Mouse (Mus musculus) kidney, embryonic 14.5 days (tissue): ENCODE data around the gene Gm4952. TPM values are rescaled to one million over a fixed set of nuclear protein-coding genes. Genes with fewer than 3 reads are reported as not detected.

Experiments
- ATAC-seq: fragments of 200-750 bp; cut with Nextera tagmentation; 2 replicates; pipeline ENCODE4 v1.8.0; 2017; ENCODE audit warnings: moderate number of reproducible peaks, mild to moderate bottlenecking, moderate TSS enrichment, moderate library complexity; ENCODE audit not compliant: low FRiP score, low TSS enrichment
- H3K27ac ChIP-seq: fragments of 300-500 bp; sonication (generic); 2 replicates; pipeline ENCODE4 v1.5.1; 2014; ENCODE audit warnings: low read depth, mild to moderate bottlenecking, low read length, moderate library complexity, mixed read lengths
- H3K27me3 ChIP-seq: fragments of 300-500 bp; sonication (generic); 2 replicates; pipeline ENCODE4 v1.6.1; 2014; ENCODE audit warnings: mild to moderate bottlenecking, low read length; ENCODE audit not compliant: control insufficient read depth, insufficient read depth
- H3K36me3 ChIP-seq: fragments of 300-500 bp; sonication (generic); 2 replicates; pipeline ENCODE4 v1.6.1; 2014; ENCODE audit warnings: low read length, mixed read lengths; ENCODE audit not compliant: control insufficient read depth, insufficient read depth
- H3K4me1 ChIP-seq: fragments of 300-500 bp; sonication (generic); 2 replicates; pipeline ENCODE4 v1.6.1; 2014; ENCODE audit warnings: low read length, mixed read lengths; ENCODE audit not compliant: control insufficient read depth, insufficient read depth
- H3K4me2 ChIP-seq: fragments of 300-500 bp; sonication (generic); replicated peaks from 2 replicates; pipeline ENCODE4 v1.6.1; 2014; ENCODE audit warnings: low read depth, mild to moderate bottlenecking, low read length
- H3K4me3 ChIP-seq: fragments of 300-500 bp; sonication (generic); 2 replicates; pipeline ENCODE4 v1.5.1; 2014; ENCODE audit warnings: mild to moderate bottlenecking, low read length
- H3K9ac ChIP-seq: fragments of 300-500 bp; sonication (generic); 2 replicates; pipeline ENCODE4 v1.6.1; 2014; ENCODE audit warnings: low read depth, mild to moderate bottlenecking, low read length, moderate library complexity
- H3K9me3 ChIP-seq: fragments of 300-500 bp; sonication (generic); 2 replicates; pipeline ENCODE4 v1.6.1; 2016; ENCODE audit warnings: low read length; ENCODE audit not compliant: control insufficient read depth
- WGBS: fragments of 180-500 bp; shearing (Covaris S2); extraction: QIAGEN DNeasy Blood & Tissue Kit; methylation state at CpG from one replicate; pipeline ENCODE4 v1.1.7; 2014; 5-methylcytosine and 5-hydroxymethylcytosine counted together
- polyA plus RNA-seq: library from polyadenylated mRNA; unstranded; fragments of >200 nt; fragmentation: Nextera tagmentation; extraction: Ambion mirVana; gene quantifications from 2 replicates; pipeline ENCODE4 v1.2.1, GENCODE M21; 2014

Gene Gm4952
- polyA plus RNA-seq: 0.09 TPM in 2 replicates

DNA sequence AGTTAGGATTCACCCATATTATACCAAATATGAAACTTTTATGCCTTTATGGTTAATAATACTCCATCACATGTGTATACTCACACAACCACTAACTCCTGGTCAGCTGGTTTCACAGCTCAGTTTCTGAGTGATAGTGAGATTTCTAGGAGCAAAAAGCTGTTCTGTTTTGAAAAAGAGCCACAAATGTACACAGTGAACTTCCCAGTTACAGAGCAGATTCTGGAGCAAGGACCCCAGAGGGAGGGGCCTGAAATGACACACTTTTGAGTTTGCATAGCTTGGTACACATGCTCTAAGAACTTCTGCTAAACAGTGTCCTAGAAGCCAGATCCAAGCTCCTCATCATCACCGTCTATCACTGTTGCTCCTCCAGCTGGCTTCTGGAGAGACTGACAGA is at the start of gene Gm4952:
Gm4952 (plus strand) TSS at position 301 of the 400 bp plus-strand sequence.
- ATAC-seq: no peak
- H3K36me3 ChIP-seq: no peaks in the 10 kb centered on the region
- H3K9ac ChIP-seq: no peak within 1 kb of the TSS
- H3K4me1 ChIP-seq: no peaks in the 10 kb centered on the region
- H3K27me3 ChIP-seq: peaks cover 2% of the 10 kb centered on the region; the same call in 1 of the 2 replicates
- 71% methylated on average over 1 of the region's 1 CpGs for WGBS
- H3K27ac ChIP-seq: no peak within 1 kb of the TSS
- no peak within 1 kb of the TSS for H3K4me3 ChIP-seq
- no peaks in the 10 kb centered on the region for H3K9me3 ChIP-seq
- H3K4me2 ChIP-seq: no peak within 1 kb of the TSS

DNA sequence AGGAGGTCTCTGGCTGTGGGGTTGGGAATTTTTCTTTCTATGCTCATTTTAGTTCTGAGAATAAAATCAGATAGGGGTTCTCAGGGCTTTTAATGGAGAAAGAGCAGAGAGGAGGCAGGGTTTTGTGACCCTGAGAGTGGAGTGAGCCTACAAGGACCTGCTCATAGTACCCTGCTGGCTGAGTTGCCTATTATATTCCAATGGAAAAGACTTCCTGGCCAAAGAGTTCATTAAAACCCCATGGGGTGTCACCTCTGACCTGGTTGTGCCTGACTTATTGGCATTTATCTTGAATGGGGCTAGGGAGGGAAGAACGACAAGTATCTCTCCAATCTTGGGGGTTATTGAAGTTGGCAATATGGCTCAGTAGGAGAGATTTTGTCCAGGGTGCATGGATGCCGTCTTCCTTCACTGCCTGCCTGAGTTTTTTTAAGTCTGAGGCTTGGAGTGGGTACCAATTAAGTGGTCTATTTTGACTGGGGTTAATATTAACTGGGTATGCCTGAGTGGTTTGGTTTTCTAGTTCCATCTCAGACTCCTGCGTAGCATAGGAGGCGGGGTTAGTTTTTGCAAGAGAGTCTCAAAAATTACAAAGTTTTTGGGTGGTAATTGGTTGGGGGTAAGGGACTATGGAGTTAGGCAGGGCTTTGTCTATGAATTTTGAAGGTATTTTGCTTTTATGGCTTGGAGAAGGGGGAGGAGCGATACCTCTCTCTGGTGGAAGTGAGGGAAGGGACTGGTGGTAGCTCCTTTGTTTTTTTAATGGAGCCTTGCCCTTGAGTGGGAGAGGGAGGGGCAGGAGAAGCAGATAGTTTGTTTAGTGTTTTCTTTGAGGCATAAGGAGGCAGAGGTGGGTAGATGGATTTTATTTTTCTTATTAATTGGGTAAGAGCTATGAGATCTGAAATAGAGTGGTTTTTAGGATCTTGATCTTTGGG is 49.5 kb upstream of the Gm4952 start:
- ATAC-seq: peak; percentile 87
- Histone ChIP-seq H3K36me3 (no peaks in the 10 kb centered on the region), H3K4me3 (no peak overlapping the region), H3K27ac (peak overlapping the region; percentile 24; the same call in 1 of the 2 replicates), H3K27me3 (no peaks in the 10 kb centered on the region), H3K4me1 (no peaks in the 10 kb centered on the region), H3K9ac (no peak overlapping the region), H3K9me3 (0 out of 2 replicates have a peak, but pooled peaks cover 3% of the 10 kb centered on the region), H3K4me2 (no peak overlapping the region)
- 62% methylated on average over 5 of the region's 5 CpGs for WGBS

DNA sequence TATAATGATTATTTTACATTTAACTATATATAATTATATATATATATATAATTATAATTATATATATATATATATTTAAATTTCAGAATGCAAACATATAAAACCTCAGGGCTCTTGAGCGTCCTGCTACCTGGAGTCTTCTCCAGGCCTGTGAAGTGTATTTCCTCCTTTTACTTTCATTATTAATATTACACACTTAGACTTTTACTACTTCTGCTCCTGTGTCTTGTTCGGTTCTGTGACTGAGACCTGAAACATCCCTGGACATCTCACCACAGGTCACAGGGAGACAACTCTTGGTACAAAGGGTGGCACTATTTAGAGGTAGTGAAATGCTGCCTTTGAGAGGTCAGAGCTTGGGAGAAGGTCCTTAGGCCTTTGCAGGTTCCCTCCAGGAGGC is 43.5 kb upstream of the Gm4952 start:
- Histone ChIP-seq H3K4me2 (no peak overlapping the region), H3K4me3 (no peak overlapping the region), H3K4me1 (no peaks in the 10 kb centered on the region), H3K27me3 (no peaks in the 10 kb centered on the region), H3K9me3 (no peaks in the 10 kb centered on the region), H3K9ac (no peak overlapping the region), H3K36me3 (no peaks in the 10 kb centered on the region), H3K27ac (no peak overlapping the region)
- ATAC-seq: no peak
- 80% methylated on average over 2 of the region's 2 CpGs for WGBS

DNA sequence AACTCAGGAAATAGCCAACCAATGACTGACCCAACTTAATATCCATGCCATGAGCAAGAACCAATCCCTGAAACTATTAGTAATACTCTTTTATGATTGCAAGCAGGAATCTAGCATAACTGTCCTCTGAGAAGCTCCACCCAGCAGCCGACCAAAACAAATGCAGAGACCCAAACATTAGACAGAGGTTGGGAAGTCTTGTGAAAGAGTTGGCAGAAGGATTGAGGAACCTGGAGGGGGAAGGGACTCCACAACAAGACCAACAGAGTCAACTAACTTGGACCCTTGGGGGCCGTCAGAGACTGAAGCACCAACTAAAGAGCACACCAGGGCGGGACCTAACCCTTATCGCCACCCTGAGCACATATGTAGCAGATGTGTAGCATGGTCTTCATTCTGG is 41.6 kb upstream of the Gm4952 start:
- no peak overlapping the region for H3K4me2 ChIP-seq
- ATAC-seq: no peak
- no peak overlapping the region for H3K27ac ChIP-seq
- H3K36me3 ChIP-seq: no peaks in the 10 kb centered on the region
- no peaks in the 10 kb centered on the region for H3K27me3 ChIP-seq
- no peak overlapping the region for H3K4me3 ChIP-seq
- H3K4me1 ChIP-seq: no peaks in the 10 kb centered on the region
- 81% methylated on average over 4 of the region's 4 CpGs for WGBS
- H3K9ac ChIP-seq: no peak overlapping the region
- H3K9me3 ChIP-seq: no peaks in the 10 kb centered on the region

DNA sequence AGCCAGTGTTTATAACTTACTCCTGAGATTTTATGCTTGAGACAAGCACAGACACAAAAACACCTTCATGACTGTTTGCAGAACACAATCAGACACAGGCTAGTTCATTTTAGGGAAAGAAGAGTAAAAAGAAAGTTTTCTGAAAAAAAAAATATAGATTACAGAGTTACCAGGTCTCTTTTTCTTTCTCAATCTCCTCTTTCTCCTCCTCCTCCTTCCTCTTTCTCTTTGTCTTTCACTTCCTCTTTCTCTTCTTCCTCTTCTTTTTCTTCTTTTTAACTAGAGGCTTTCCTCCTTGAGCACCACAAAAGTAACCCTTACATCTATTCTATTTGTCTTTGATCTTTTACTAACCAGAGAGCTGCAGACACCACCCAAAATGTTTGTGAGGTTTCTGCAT is 35.6 kb upstream of the Gm4952 start:
- ATAC-seq: no peak
- Histone ChIP-seq H3K4me2 (no peak overlapping the region), H3K27ac (no peak overlapping the region), H3K9me3 (no peaks in the 10 kb centered on the region), H3K4me1 (no peaks in the 10 kb centered on the region), H3K9ac (no peak overlapping the region), H3K36me3 (no peaks in the 10 kb centered on the region), H3K4me3 (no peak overlapping the region), H3K27me3 (no peaks in the 10 kb centered on the region)

DNA sequence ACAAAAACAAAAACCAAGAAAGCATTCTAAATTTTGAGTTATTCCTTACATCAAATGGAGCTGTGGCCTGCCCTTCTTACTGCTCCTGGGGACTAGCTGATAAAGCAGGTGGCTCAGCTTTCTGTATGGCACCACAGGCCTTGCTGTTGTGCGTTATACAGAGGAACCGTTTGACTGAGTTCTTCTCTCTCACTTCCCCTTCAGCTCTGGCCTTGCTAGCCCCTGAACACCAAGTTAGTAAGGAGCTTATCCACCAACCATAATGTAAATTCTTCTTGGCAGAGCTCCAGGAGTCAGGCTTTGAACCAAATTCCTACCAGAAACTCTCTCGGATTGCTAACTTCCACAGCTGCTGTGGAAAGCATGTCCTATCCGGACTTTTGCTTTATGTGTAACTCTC is 32.8 kb upstream of the Gm4952 start:
- H3K4me3 ChIP-seq: no peak overlapping the region
- H3K27me3 ChIP-seq: no peaks in the 10 kb centered on the region
- 69% methylated on average over 4 of the region's 4 CpGs for WGBS
- ATAC-seq: no peak
- H3K27ac ChIP-seq: no peak overlapping the region
- H3K36me3 ChIP-seq: no peaks in the 10 kb centered on the region
- no peak overlapping the region for H3K4me2 ChIP-seq
- no peak overlapping the region for H3K9ac ChIP-seq
- H3K9me3 ChIP-seq: no peaks in the 10 kb centered on the region
- H3K4me1 ChIP-seq: no peaks in the 10 kb centered on the region

DNA sequence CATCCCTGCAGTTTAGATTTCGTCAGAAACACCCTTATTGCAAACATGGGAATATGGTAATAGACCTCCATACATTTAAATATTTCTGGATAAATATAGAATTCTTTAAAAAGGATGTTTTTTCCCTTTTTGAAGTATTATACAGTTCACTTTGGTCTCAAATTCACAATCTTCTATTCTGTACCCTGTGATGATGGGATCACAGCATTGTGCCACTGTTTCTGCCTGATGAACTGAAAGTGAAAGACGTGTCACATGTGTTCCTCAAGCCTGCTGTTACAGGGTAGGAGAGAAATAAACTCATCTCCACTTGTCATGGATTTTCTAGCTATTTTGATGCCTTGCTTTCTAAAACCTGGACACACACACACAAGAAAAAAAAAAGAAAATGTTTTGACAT is 28.9 kb upstream of the Gm4952 start:
- no peak for ATAC-seq
- Histone ChIP-seq H3K36me3 (no peaks in the 10 kb centered on the region), H3K4me2 (no peak overlapping the region), H3K4me1 (no peaks in the 10 kb centered on the region), H3K4me3 (no peak overlapping the region), H3K27me3 (no peaks in the 10 kb centered on the region), H3K9ac (no peak overlapping the region), H3K9me3 (no peaks in the 10 kb centered on the region), H3K27ac (no peak overlapping the region)
- WGBS: 71% methylated on average over 2 of the region's 2 CpGs

DNA sequence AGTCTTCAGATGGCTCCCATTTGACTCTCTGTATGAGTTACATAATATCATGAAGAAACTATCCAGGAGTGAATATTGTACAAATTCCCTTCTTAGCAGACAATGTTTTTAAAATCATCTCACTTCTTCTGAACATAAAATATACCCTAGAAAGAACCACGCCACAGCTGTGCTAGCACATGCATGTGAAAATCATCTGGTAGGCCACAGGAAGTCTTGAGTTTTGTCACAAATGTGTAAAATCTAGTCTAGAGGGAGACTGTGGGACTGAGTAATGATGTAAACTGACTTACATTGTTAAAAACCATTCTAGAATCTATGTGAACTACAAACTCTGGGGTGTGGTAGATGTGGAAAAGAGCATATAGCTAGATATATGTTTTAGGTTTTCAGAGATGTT is 28.1 kb upstream of the Gm4952 start:
- 95% methylated on average over 1 of the region's 1 CpGs for WGBS
- no peak for ATAC-seq

DNA sequence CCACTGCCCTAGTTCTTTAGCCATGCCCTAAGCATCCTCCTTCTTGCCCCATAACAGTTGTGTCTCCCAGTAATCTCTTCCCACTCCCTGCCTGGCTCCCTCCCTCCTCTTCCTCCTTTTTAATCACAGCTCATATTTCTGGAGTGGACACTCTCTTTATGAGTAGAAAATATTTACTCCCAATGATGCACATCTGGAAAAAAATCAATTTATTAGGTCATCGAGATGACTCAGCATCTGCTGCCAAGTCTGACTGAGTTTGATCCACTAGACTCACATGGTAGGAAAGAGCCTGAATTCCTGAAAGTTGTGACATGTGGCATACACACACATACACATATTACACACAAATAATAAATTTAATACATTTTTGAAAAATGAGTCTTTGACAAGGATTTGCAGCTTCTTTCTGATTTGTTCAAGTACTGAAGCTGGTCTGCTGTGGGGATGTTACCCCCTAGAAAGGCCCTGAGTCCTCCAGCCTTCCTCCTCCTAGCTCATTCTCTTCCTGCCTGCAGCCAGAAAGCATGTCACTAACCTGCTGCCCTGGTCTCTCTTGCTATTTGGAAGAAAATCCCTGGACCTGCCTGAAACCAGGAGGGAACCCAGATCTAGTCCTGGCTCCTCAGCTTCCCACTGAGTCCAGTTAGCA is 27.0 kb upstream of the Gm4952 start:
- peak overlapping the region; percentile 45; the same call in 1 of the 2 replicates for H3K4me3 ChIP-seq
- peak overlapping the region; percentile 32 for H3K9ac ChIP-seq
- no peak overlapping the region for H3K27ac ChIP-seq

More for the DNA sequence above, 28.1 kb upstream of the Gm4952 start:
- no peaks in the 10 kb centered on the region for H3K27me3 ChIP-seq
- no peak overlapping the region for H3K9ac ChIP-seq
- no peak overlapping the region for H3K4me3 ChIP-seq
- no peaks in the 10 kb centered on the region; the same call in 1 of the 2 replicates for H3K36me3 ChIP-seq
- no peak overlapping the region for H3K4me2 ChIP-seq
- H3K27ac ChIP-seq: no peak overlapping the region
- H3K4me1 ChIP-seq: no peaks in the 10 kb centered on the region
- H3K9me3 ChIP-seq: no peaks in the 10 kb centered on the region

More for the DNA sequence above, 27.0 kb upstream of the Gm4952 start:
- Histone ChIP-seq H3K9me3 (no peaks in the 10 kb centered on the region), H3K27me3 (no peaks in the 10 kb centered on the region), H3K4me2 (peak overlapping the region; percentile 54; the same call in 1 of the 2 replicates), H3K36me3 (peaks cover 2% of the 10 kb centered on the region; the same call in 1 of the 2 replicates), H3K4me1 (no peaks in the 10 kb centered on the region)
- 85% methylated on average over 1 of the region's 1 CpGs for WGBS
- 0 out of 2 replicates have a peak, but pooled peaks have one; percentile 10 for ATAC-seq
